Mouse (Mus musculus): ENCODE results near the gene Racgap1.

The Racgap1 gene

GRCm38 (mm10) chr15:99664600-99665451, 13.4 kb upstream of the Racgap1 start:
- DNase-seq (ENCODE audit: low spot score): no peak

GRCm38 (mm10) chr15:99663964-99664599, 12.6 kb upstream of the Racgap1 start:
- DNase-seq (ENCODE audit: low spot score): no peak

GRCm38 (mm10) chr15:99662371-99662770, 10.9 kb upstream of the Racgap1 start:
- DNase-seq (ENCODE audit: low spot score): no peak

GRCm38 (mm10) chr15:99661121-99661830, 9.8 kb upstream of the Racgap1 start:
- DNase-seq (ENCODE audit: low spot score): no peak

- DNase-seq (ENCODE audit: low spot score): no peak
Observed at GRCm38 (mm10) chr15:99658437-99658836, 7.0 kb upstream of the Racgap1 start.

GRCm38 (mm10) chr15:99655956-99656355, 4.5 kb upstream of the Racgap1 start:
- no peak for DNase-seq (ENCODE audit: low spot score)

- DNase-seq (ENCODE audit: low spot score): no peak
Observed at GRCm38 (mm10) chr15:99653876-99654275, 2.4 kb upstream of the Racgap1 start.

- no peak for DNase-seq (ENCODE audit: low spot score)
Observed at GRCm38 (mm10) chr15:99653291-99653690, 1.8 kb upstream of the Racgap1 start.

- no peak for DNase-seq (ENCODE audit: low spot score)
Observed at GRCm38 (mm10) chr15:99651984-99652872, 772 bp upstream of the Racgap1 start.

GRCm38 (mm10) chr15:99650304-99650703, 1.2 kb downstream of the Racgap1 start:
- no peak for DNase-seq (ENCODE audit: low spot score)

GRCm38 (mm10) chr15:99649067-99649761, 2.2 kb downstream of the Racgap1 start:
- DNase-seq (ENCODE audit: low spot score): no peak

- DNase-seq (ENCODE audit: low spot score): no peak
Observed at GRCm38 (mm10) chr15:99648326-99648725, 3.1 kb downstream of the Racgap1 start.

GRCm38 (mm10) chr15:99644776-99645175, 6.7 kb downstream of the Racgap1 start:
- DNase-seq (ENCODE audit: low spot score): no peak

- no peak for DNase-seq (ENCODE audit: low spot score)
Observed at GRCm38 (mm10) chr15:99643832-99644231, 7.6 kb downstream of the Racgap1 start.

- no peak for DNase-seq (ENCODE audit: low spot score)
Observed at GRCm38 (mm10) chr15:99642622-99643021, 8.8 kb downstream of the Racgap1 start.

GRCm38 (mm10) chr15:99638124-99638485, 13.4 kb downstream of the Racgap1 start:
- DNase-seq (ENCODE audit: low spot score): no peak

GRCm38 (mm10) chr15:99637405-99638123, 13.9 kb downstream of the Racgap1 start:
- no peak for DNase-seq (ENCODE audit: low spot score)

GRCm38 (mm10) chr15:99634702-99635101, 16.8 kb downstream of the Racgap1 start:
- no peak for DNase-seq (ENCODE audit: low spot score)

- DNase-seq (ENCODE audit: low spot score): no peak
Observed at GRCm38 (mm10) chr15:99631618-99632017, 19.8 kb downstream of the Racgap1 start.

GRCm38 (mm10) chr15:99622063-99622462, 29.4 kb downstream of the Racgap1 start:
- DNase-seq (ENCODE audit: low spot score): no peak

GRCm38 (mm10) chr15:99619821-99620220, 31.6 kb downstream of the Racgap1 start:
- no peak for DNase-seq (ENCODE audit: low spot score)
